Mouse (Mus musculus) midbrain, embryonic 16.5 days (tissue): Measurements from ENCODE around the gene 1600002K03Rik. TPM values are rescaled to one million over a fixed set of nuclear protein-coding genes. Genes with fewer than 3 reads are reported as not detected.
"Not testable (repeated sequence)": the region's sequence is repeated elsewhere in the genome, so short reads cannot be mapped to it uniquely, and the experiment has no call there.

Source experiments
- ATAC-seq: fragments of 200-750 bp; cut with Nextera tagmentation; 2 replicates; pipeline ENCODE4 v1.8.0; 2017; ENCODE audit warnings: moderate TSS enrichment
- H3K27ac ChIP-seq: fragments of 300-500 bp; sonication (generic); 2 replicates; pipeline ENCODE4 v1.5.1; 2014; ENCODE audit warnings: mild to moderate bottlenecking, low read length, mixed read lengths
- H3K27me3 ChIP-seq: fragments of 300-500 bp; sonication (generic); 2 replicates; pipeline ENCODE4 v1.6.1; 2014; ENCODE audit warnings: low read depth, low read length, mixed read lengths; ENCODE audit not compliant: control insufficient read depth, insufficient read depth
- H3K36me3 ChIP-seq: fragments of 300-500 bp; sonication (generic); 2 replicates; pipeline ENCODE4 v1.6.1; 2014; ENCODE audit warnings: mild to moderate bottlenecking, low read length, moderate library complexity, mixed read lengths; ENCODE audit not compliant: control insufficient read depth, insufficient read depth
- H3K4me1 ChIP-seq: fragments of 300-500 bp; sonication (generic); 2 replicates; pipeline ENCODE4 v1.6.1; 2014; ENCODE audit warnings: mild to moderate bottlenecking, low read length, mixed read lengths; ENCODE audit not compliant: control insufficient read depth, insufficient read depth
- H3K4me2 ChIP-seq: fragments of 300-500 bp; sonication (generic); 2 replicates; pipeline ENCODE4 v1.6.1; 2014; ENCODE audit warnings: mild to moderate bottlenecking, low read length, mixed read lengths
- H3K4me3 ChIP-seq: fragments of 300-500 bp; sonication (generic); 2 replicates; pipeline ENCODE4 v1.5.1; 2014; ENCODE audit warnings: low read depth, mild to moderate bottlenecking, low read length, moderate library complexity, mixed read lengths
- H3K9ac ChIP-seq: fragments of 300-500 bp; sonication (generic); 2 replicates; pipeline ENCODE4 v1.6.1; 2014; ENCODE audit warnings: low read depth, low read length, mixed read lengths
- H3K9me3 ChIP-seq: fragments of 300-500 bp; sonication (generic); replicated peaks from 2 replicates; pipeline ENCODE4 v1.6.1; 2014; ENCODE audit warnings: mild to moderate bottlenecking, low read length, mixed read lengths; ENCODE audit not compliant: control insufficient read depth, poor library complexity, severe bottlenecking
- WGBS: fragments of 180-500 bp; shearing (Covaris S2); extraction: QIAGEN DNeasy Blood & Tissue Kit; methylation state at CpG from one replicate; pipeline ENCODE4 v1.1.7; 2014; 5-methylcytosine and 5-hydroxymethylcytosine counted together
- polyA plus RNA-seq: library from polyadenylated mRNA; unstranded; fragments of >200 nt; fragmentation: Nextera tagmentation; extraction: Ambion mirVana; gene quantifications from 2 replicates; pipeline ENCODE4 v1.2.1, GENCODE M21; 2015

The 1600002K03Rik gene
- polyA plus RNA-seq, 1 experiment from 2014 or later, result 11.0 TPM

DNA sequence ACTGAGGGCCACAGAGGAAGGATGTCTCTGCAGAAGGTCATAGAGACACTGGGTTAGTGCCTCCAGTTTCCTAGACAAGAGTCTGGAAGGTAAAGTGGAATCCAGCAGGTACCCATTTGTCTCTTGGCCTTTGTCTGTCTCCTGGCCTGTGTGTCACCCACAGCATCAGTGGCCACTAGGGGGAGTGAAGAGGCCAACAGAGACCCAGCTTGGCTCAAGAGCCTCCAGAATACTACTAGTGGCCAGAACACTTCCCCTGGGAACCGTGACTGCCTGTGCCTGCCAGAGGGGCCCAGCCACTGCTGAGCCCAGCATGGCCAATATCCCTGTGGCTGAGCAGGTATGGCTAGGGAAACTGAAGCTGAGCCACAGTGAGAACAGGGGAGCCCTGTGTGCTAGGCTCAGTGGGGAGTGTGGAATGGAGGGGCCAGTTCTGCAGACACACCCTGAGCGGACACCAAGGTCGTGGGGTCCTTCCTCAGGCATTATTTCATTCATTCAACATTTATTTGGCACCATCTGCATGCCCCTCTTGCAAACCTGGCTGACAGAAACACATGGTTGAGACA lies 26.8 kb downstream of the 1600002K03Rik start:
- no peaks in the 10 kb centered on the region for H3K9me3 ChIP-seq
- peak; percentile 77 for ATAC-seq
- H3K27me3 ChIP-seq, result no peaks in the 10 kb centered on the region
- 0 out of 2 replicates have a peak overlapping the region, but pooled peaks have one; percentile 20 for H3K9ac ChIP-seq
- 26% methylated on average over 3 of the region's 3 CpGs for WGBS
- H3K36me3 ChIP-seq, result no peaks in the 10 kb centered on the region
- H3K27ac ChIP-seq, result no peak overlapping the region
- H3K4me1 ChIP-seq, result peaks cover 5% of the 10 kb centered on the region
- H3K4me2 ChIP-seq, result no peak overlapping the region
- no peak overlapping the region for H3K4me3 ChIP-seq

DNA sequence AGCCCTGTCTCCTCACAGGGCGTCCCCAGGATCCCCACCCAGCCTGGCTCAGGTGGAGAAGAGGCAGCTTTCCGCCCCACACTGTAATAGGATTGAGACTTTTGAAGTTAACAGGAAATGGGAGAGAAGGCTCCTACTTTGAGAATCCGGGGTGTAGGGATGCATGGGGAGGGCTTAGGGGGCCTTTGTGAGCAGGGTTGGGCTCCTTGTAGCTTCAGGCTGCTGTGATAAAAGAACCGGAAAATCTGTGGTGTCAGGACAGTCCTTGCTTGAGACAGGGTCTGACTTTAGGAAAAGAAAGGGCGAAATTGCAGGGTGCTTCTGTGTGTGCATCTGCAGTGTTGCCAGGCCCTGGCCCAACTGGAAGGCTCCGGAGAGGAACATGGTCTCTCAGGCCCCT lies 27.7 kb downstream of the 1600002K03Rik start:
- H3K9me3 ChIP-seq, result no peaks in the 10 kb centered on the region
- H3K4me2 ChIP-seq, result no peak overlapping the region
- H3K36me3 ChIP-seq, result no peaks in the 10 kb centered on the region
- WGBS, result 47% methylated on average over 6 of the region's 6 CpGs
- H3K4me1 ChIP-seq, result peaks cover 5% of the 10 kb centered on the region
- ATAC-seq, result no peak
- H3K4me3 ChIP-seq, result no peak overlapping the region
- no peak overlapping the region for H3K9ac ChIP-seq
- no peaks in the 10 kb centered on the region for H3K27me3 ChIP-seq
- H3K27ac ChIP-seq, result no peak overlapping the region

DNA sequence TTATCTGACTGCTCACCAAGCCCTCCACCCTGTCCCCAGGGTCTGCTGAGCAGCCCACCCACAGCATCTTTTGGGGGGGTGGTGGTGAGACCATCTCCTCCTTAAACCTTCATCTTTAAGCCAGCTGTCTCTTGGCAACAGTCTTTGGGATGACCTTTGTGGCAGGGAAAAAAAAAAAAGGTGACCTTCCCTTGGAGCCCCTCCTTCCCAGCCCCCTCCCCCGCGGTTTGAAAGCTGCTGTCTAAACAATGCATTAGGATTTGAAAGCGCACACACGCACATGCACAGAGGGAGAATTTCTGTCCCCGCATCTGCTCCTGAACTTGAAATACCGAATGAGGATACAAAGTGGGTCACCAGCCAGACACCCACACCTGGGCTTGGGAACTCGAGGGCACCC lies 31.3 kb downstream of the 1600002K03Rik start:
- no peaks in the 10 kb centered on the region for H3K9me3 ChIP-seq
- WGBS, result 7% methylated on average over 7 of the region's 7 CpGs
- H3K27ac ChIP-seq, result no peak overlapping the region
- no peaks in the 10 kb centered on the region for H3K27me3 ChIP-seq
- H3K9ac ChIP-seq, result peak overlapping the region; percentile 44; the same call in 1 of the 2 replicates
- no peaks in the 10 kb centered on the region for H3K36me3 ChIP-seq
- H3K4me3 ChIP-seq, result no peak overlapping the region
- peaks cover 17% of the 10 kb centered on the region for H3K4me1 ChIP-seq
- H3K4me2 ChIP-seq, result no peak overlapping the region
- ATAC-seq, result no peak

DNA sequence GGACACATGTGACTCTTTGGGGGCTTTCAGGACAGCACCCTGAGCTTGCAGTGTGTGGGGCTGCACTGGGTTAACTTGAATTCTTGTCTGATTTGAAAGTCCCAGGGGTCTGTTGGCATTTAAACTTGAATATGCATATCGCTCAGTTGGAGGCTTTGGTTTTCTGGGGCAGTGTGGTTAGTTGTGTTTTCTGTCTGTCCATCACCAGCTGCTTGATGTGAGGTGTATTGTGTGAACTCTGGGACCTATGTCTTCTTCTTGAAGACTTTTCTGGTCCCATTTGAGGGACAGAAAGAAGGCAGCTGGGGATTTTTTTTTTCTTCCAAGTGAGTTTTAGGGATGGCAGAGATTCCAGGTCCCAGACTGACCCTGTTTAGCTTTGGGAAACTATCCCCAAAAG lies 34.5 kb downstream of the 1600002K03Rik start:
- Histone ChIP-seq H3K27ac (no peak overlapping the region), H3K9me3 (no peaks in the 10 kb centered on the region), H3K4me2 (no peak overlapping the region), H3K27me3 (no peaks in the 10 kb centered on the region), H3K4me3 (no peak overlapping the region), H3K9ac (no peak overlapping the region), H3K4me1 (peaks cover 19% of the 10 kb centered on the region), H3K36me3 (no peaks in the 10 kb centered on the region)
- WGBS, result 39% methylated on average over 1 of the region's 1 CpGs
- no peak for ATAC-seq

GRCm38 (mm10) chr10:80207676-80208075 lies 34.9 kb downstream of the 1600002K03Rik start:
- no peak for ATAC-seq
- no peaks in the 10 kb centered on the region for H3K36me3 ChIP-seq
- H3K9ac ChIP-seq, result no peak overlapping the region
- no peaks in the 10 kb centered on the region for H3K27me3 ChIP-seq
- H3K4me3 ChIP-seq, result no peak overlapping the region
- H3K4me1 ChIP-seq, result peaks cover 19% of the 10 kb centered on the region
- no peak overlapping the region for H3K27ac ChIP-seq
- 27% methylated on average over 10 of the region's 10 CpGs for WGBS
- no peaks in the 10 kb centered on the region for H3K9me3 ChIP-seq
- H3K4me2 ChIP-seq, result no peak overlapping the region

DNA sequence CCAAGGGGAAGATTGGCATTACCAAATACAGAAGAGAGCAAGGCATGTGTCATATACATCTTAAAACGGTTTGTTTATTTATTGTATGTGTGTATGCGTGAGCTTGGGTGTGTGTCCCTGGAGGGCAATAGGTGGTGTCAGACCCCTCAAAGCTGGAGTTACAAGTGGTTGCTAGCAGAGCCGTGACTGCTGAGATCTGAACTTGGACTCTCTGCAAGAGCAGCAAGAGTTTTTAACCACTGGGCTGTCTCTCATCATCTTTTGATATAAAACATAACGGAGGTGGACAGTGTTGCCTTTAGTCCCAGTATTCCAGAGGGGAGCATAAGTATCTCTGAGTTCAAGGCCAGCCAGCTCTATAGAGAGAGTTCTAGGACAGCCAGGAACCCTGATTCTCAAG lies 35.5 kb downstream of the 1600002K03Rik start:
- H3K4me2 ChIP-seq, result no peak overlapping the region
- peaks cover 19% of the 10 kb centered on the region for H3K4me1 ChIP-seq
- no peaks in the 10 kb centered on the region for H3K27me3 ChIP-seq
- WGBS, result 51% methylated on average over 4 of the region's 4 CpGs
- no peak overlapping the region for H3K9ac ChIP-seq
- ATAC-seq, result no peak
- H3K4me3 ChIP-seq, result no peak overlapping the region
- H3K36me3 ChIP-seq, result no peaks in the 10 kb centered on the region
- H3K27ac ChIP-seq, result peak overlapping the region; percentile 82
- H3K9me3 ChIP-seq, result no peaks in the 10 kb centered on the region

GRCm38 (mm10) chr10:80208841-80209371 lies 36.2 kb downstream of the 1600002K03Rik start:
- no peaks in the 10 kb centered on the region for H3K9me3 ChIP-seq
- peak overlapping the region; percentile 30 for H3K4me2 ChIP-seq
- peak overlapping the region; percentile 82 for H3K27ac ChIP-seq
- H3K4me3 ChIP-seq, result no peak overlapping the region
- WGBS, result 2% methylated on average over 24 of the region's 24 CpGs
- ATAC-seq, result peak; percentile 66
- H3K4me1 ChIP-seq, result peaks cover 19% of the 10 kb centered on the region
- H3K36me3 ChIP-seq, result no peaks in the 10 kb centered on the region
- H3K9ac ChIP-seq, result peak overlapping the region; percentile 50
- no peaks in the 10 kb centered on the region for H3K27me3 ChIP-seq

DNA sequence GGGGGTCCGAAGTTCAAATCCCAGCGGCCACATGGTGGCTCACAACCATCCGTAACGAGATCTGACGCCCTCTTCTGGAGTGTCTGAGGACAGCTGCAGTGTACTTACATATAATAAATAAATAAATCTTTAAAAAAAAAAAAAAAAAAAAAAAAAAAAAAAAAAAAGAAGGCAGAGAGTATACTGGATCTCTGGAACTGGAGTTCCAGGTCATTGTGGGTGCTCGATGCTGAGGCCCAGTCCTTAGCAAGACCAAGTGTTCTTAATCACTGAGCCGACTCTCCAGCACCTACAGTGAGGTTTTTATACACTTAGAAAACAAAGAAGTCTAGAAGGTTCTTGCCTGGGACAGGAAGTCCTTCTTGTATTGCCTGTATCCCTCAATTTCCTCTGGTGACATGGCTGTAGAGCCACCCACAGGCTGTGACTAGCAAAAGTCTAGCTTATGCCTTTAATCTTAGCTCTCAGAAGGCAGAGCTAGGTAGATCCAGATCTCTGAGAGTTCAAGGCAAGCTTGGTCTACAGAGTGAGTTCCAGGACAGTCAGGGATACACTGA lies 38.9 kb downstream of the 1600002K03Rik start:
- not testable (repeated sequence) for H3K4me2 ChIP-seq, ATAC-seq, H3K27me3 ChIP-seq, H3K36me3 ChIP-seq, H3K9ac ChIP-seq, H3K4me3 ChIP-seq, H3K27ac ChIP-seq, H3K9me3 ChIP-seq
- 80% methylated on average over 7 of the region's 7 CpGs for WGBS
- H3K4me1 ChIP-seq, result peaks cover 20% of the 10 kb centered on the region

GRCm38 (mm10) chr10:80215048-80215772 lies 42.5 kb downstream of the 1600002K03Rik start:
- Histone ChIP-seq H3K4me2 (no peak overlapping the region), H3K9ac (peak overlapping the region; percentile 23; the same call in 1 of the 2 replicates)
- 0 out of 2 replicates have a peak, but pooled peaks have one; percentile 36 for ATAC-seq

More at GRCm38 (mm10) chr10:80215048-80215772, 42.5 kb downstream of the 1600002K03Rik start:
- no peaks in the 10 kb centered on the region for H3K9me3 ChIP-seq
- 13% methylated on average over 16 of the region's 16 CpGs for WGBS
- H3K27ac ChIP-seq, result peak overlapping the region; percentile 63
- H3K4me1 ChIP-seq, result peaks cover 6% of the 10 kb centered on the region; the same call in 1 of the 2 replicates
- no peaks in the 10 kb centered on the region for H3K27me3 ChIP-seq
- no peaks in the 10 kb centered on the region for H3K36me3 ChIP-seq
- no peak overlapping the region for H3K4me3 ChIP-seq
